Mouse (Mus musculus) embryonic facial prominence, embryonic 10.5 days (tissue): ENCODE results near the gene Kcnh1. TPM values are rescaled to one million over a fixed set of nuclear protein-coding genes. Genes with fewer than 3 reads are reported as not detected.

ENCODE experiments used
- DNase-seq: peaks from one replicate; pipeline ENCODE4 v3.0.0-alpha.2; 2017; ENCODE audit warnings: low spot score
- H3K27ac ChIP-seq: fragments of 300-500 bp; sonication (generic); replicated peaks from 2 replicates; pipeline ENCODE4 v1.5.1; 2016; ENCODE audit warnings: mild to moderate bottlenecking
- H3K27me3 ChIP-seq: fragments of 300-500 bp; sonication (generic); replicated peaks from 2 replicates; pipeline ENCODE4 v1.6.1; 2016; ENCODE audit warnings: low read depth, mild to moderate bottlenecking; ENCODE audit not compliant: poor library complexity, severe bottlenecking
- H3K36me3 ChIP-seq: fragments of 300-500 bp; sonication (generic); replicated peaks from 2 replicates; pipeline ENCODE4 v1.6.1; 2016; ENCODE audit warnings: mild to moderate bottlenecking, moderate library complexity
- H3K4me1 ChIP-seq: fragments of 300-500 bp; sonication (generic); 2 replicates; pipeline ENCODE4 v1.6.1; 2016
- H3K4me3 ChIP-seq: fragments of 300-500 bp; sonication (generic); 2 replicates; pipeline ENCODE4 v1.5.1; 2016; ENCODE audit warnings: mild to moderate bottlenecking, moderate library complexity
- H3K9me3 ChIP-seq: fragments of 300-500 bp; sonication (generic); 2 replicates; pipeline ENCODE4 v1.6.1; 2016; ENCODE audit warnings: mild to moderate bottlenecking
- WGBS: fragments of 180-500 bp; shearing (Covaris S2); methylation state at CpG from one replicate; pipeline ENCODE4 v1.1.7; 2016; 5-methylcytosine and 5-hydroxymethylcytosine counted together
- polyA plus RNA-seq: library from polyadenylated mRNA; unstranded; fragments of >200 nt; fragmentation: Nextera tagmentation; extraction: Ambion mirVana; gene quantifications from 2 replicates; pipeline ENCODE4 v1.2.1, GENCODE M21; 2016

Kcnh1 gene
- polyA plus RNA-seq, 1 experiment from 2014 or later = 0.57 TPM

GRCm38 (mm10) chr1:192399667-192400490, 209.3 kb downstream of the Kcnh1 start:
- Histone ChIP-seq H3K27ac (no peak overlapping the region), H3K36me3 (no peaks in the 10 kb centered on the region), H3K27me3 (no peaks in the 10 kb centered on the region), H3K9me3 (no peaks in the 10 kb centered on the region), H3K4me3 (no peak overlapping the region), H3K4me1 (0 out of 2 replicates have a peak, but pooled peaks cover 3% of the 10 kb centered on the region)
- WGBS = 79% methylated on average over 14 of the region's 14 CpGs
- DNase-seq = no peak

GRCm38 (mm10) chr1:192400991-192401390, 210.4 kb downstream of the Kcnh1 start:
- WGBS = 88% methylated on average over 4 of the region's 4 CpGs
- DNase-seq = no peak
- H3K36me3 ChIP-seq = no peaks in the 10 kb centered on the region
- H3K9me3 ChIP-seq = no peaks in the 10 kb centered on the region
- H3K27ac ChIP-seq = no peak overlapping the region
- H3K4me3 ChIP-seq = no peak overlapping the region
- no peaks in the 10 kb centered on the region for H3K27me3 ChIP-seq
- H3K4me1 ChIP-seq = 0 out of 2 replicates have a peak, but pooled peaks cover 3% of the 10 kb centered on the region

GRCm38 (mm10) chr1:192402911-192403704, 212.5 kb downstream of the Kcnh1 start:
- Histone ChIP-seq H3K4me3 (no peak overlapping the region), H3K36me3 (no peaks in the 10 kb centered on the region), H3K27me3 (no peaks in the 10 kb centered on the region), H3K9me3 (no peaks in the 10 kb centered on the region), H3K4me1 (0 out of 2 replicates have a peak, but pooled peaks cover 3% of the 10 kb centered on the region), H3K27ac (no peak overlapping the region)
- DNase-seq = no peak
- WGBS = 88% methylated on average over 8 of the region's 8 CpGs

GRCm38 (mm10) chr1:192405136-192405535, 214.6 kb downstream of the Kcnh1 start:
- Histone ChIP-seq H3K27ac (no peak overlapping the region), H3K4me1 (no peaks in the 10 kb centered on the region), H3K36me3 (no peaks in the 10 kb centered on the region), H3K4me3 (no peak overlapping the region), H3K27me3 (no peaks in the 10 kb centered on the region), H3K9me3 (no peaks in the 10 kb centered on the region)
- WGBS = 87% methylated on average over 4 of the region's 4 CpGs
- DNase-seq = no peak

- no peaks in the 10 kb centered on the region for H3K36me3 ChIP-seq
- 90% methylated on average over 5 of the region's 5 CpGs for whole genome bisulfite sequencing
- H3K4me3 ChIP-seq = no peak overlapping the region
- no peaks in the 10 kb centered on the region for H3K27me3 ChIP-seq
- H3K4me1 ChIP-seq = no peaks in the 10 kb centered on the region
- no peak for DNase-seq
- no peak overlapping the region for H3K27ac ChIP-seq
- H3K9me3 ChIP-seq = no peaks in the 10 kb centered on the region
Measured at GRCm38 (mm10) chr1:192406589-192406988, 216.0 kb downstream of the Kcnh1 start.

GRCm38 (mm10) chr1:192415813-192416212, 225.2 kb downstream of the Kcnh1 start:
- Histone ChIP-seq H3K4me1 (peaks cover 9% of the 10 kb centered on the region), H3K27me3 (no peaks in the 10 kb centered on the region), H3K4me3 (no peak overlapping the region), H3K9me3 (no peaks in the 10 kb centered on the region), H3K27ac (0 out of 2 replicates have a peak overlapping the region, but pooled peaks have one; percentile 35), H3K36me3 (no peaks in the 10 kb centered on the region)
- WGBS = 60% methylated on average over 3 of the region's 3 CpGs
- no peak for DNase-seq

GRCm38 (mm10) chr1:192416241-192416821, 225.8 kb downstream of the Kcnh1 start:
- no peak overlapping the region for H3K27ac ChIP-seq
- no peaks in the 10 kb centered on the region for H3K36me3 ChIP-seq
- H3K9me3 ChIP-seq = no peaks in the 10 kb centered on the region
- no peak for DNase-seq
- peaks cover 9% of the 10 kb centered on the region for H3K4me1 ChIP-seq
- no peak overlapping the region for H3K4me3 ChIP-seq
- H3K27me3 ChIP-seq = no peaks in the 10 kb centered on the region
- WGBS = 67% methylated on average over 9 of the region's 9 CpGs

GRCm38 (mm10) chr1:192419176-192419575, 228.6 kb downstream of the Kcnh1 start:
- no peaks in the 10 kb centered on the region for H3K9me3 ChIP-seq
- no peaks in the 10 kb centered on the region for H3K27me3 ChIP-seq
- no peak overlapping the region for H3K27ac ChIP-seq
- H3K36me3 ChIP-seq = no peaks in the 10 kb centered on the region
- no peak for DNase-seq
- peaks cover 9% of the 10 kb centered on the region for H3K4me1 ChIP-seq
- WGBS = 86% methylated on average over 5 of the region's 5 CpGs
- H3K4me3 ChIP-seq = no peak overlapping the region

GRCm38 (mm10) chr1:192421377-192422166, 231.0 kb downstream of the Kcnh1 start:
- 85% methylated on average over 14 of the region's 14 CpGs for WGBS
- DNase-seq = no peak
- no peak overlapping the region for H3K4me3 ChIP-seq
- no peaks in the 10 kb centered on the region for H3K9me3 ChIP-seq
- no peak overlapping the region for H3K27ac ChIP-seq
- no peaks in the 10 kb centered on the region for H3K27me3 ChIP-seq
- no peaks in the 10 kb centered on the region for H3K36me3 ChIP-seq
- no peaks in the 10 kb centered on the region for H3K4me1 ChIP-seq

- H3K36me3 ChIP-seq = no peaks in the 10 kb centered on the region
- no peak overlapping the region for H3K27ac ChIP-seq
- no peaks in the 10 kb centered on the region for H3K27me3 ChIP-seq
- WGBS = 91% methylated on average over 2 of the region's 2 CpGs
- H3K4me1 ChIP-seq = 0 out of 2 replicates have a peak, but pooled peaks cover 2% of the 10 kb centered on the region
- H3K4me3 ChIP-seq = no peak overlapping the region
- H3K9me3 ChIP-seq = no peaks in the 10 kb centered on the region
- no peak for DNase-seq
Measured at GRCm38 (mm10) chr1:192431423-192431822, 240.8 kb downstream of the Kcnh1 start.

GRCm38 (mm10) chr1:192435503-192435902, 244.9 kb downstream of the Kcnh1 start:
- 86% methylated on average over 2 of the region's 2 CpGs for WGBS
- no peak for DNase-seq

More at GRCm38 (mm10) chr1:192435503-192435902, 244.9 kb downstream of the Kcnh1 start:
- Histone ChIP-seq H3K4me1 (no peaks in the 10 kb centered on the region), H3K4me3 (no peak overlapping the region), H3K9me3 (no peaks in the 10 kb centered on the region), H3K36me3 (no peaks in the 10 kb centered on the region), H3K27ac (no peak overlapping the region), H3K27me3 (no peaks in the 10 kb centered on the region)
